Mouse (Mus musculus): ENCODE data around the gene Rbms3. TPM values are rescaled to one million over a fixed set of nuclear protein-coding genes. Genes with fewer than 3 reads are reported as not detected.

The Rbms3 gene
- polyA plus RNA-seq, 1 experiment from 2014 or later: 12.2 TPM

DNA sequence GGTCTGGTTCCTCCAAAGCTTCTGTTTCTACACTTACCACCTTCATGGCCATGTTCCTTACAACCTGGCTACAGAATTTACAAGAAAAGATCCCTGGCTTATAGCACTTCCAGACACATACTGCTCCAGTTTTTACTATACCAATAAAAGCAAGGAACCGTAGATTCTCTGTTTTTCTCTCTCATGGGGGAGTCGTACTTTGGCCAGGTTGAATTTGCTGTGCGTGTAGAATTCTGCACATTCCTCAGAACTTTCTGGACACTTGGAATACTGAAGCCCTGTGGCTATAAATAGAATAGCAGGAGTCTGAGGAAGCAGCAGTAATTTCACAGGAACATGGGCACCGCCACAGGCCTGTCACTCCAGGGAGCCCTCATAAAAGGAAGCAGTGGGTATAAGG lies 766.1 kb downstream of the Rbms3 start:
- H3K27ac ChIP-seq (ENCODE audit: low read depth, low read length): no peak overlapping the region
- H3K4me2 ChIP-seq (ENCODE audit: low read depth, low read length, severe bottlenecking): no peak overlapping the region
- H3K36me3 ChIP-seq (ENCODE audit: control insufficient read depth, insufficient read depth, low read length): no peaks in the 10 kb centered on the region
- H3K9ac ChIP-seq (ENCODE audit: low read length): no peak overlapping the region
- ATAC-seq (replicated peaks; ENCODE audit: low FRiP score) (no peak), DNase-seq (ENCODE audit: low spot score) (no peak)
- WGBS: 73% methylated on average over 4 of the region's 4 CpGs
- H3K4me1 ChIP-seq (replicated peaks; ENCODE audit: control insufficient read depth, insufficient read depth, low read length): no peaks in the 10 kb centered on the region
- H3K4me3 ChIP-seq (ENCODE audit: low read depth, low read length): no peak overlapping the region
- H3K27me3 ChIP-seq (ENCODE audit: control insufficient read depth, insufficient read depth, low read length): no peaks in the 10 kb centered on the region
- no peaks in the 10 kb centered on the region for H3K9me3 ChIP-seq (ENCODE audit: control insufficient read depth, low read length)

DNA sequence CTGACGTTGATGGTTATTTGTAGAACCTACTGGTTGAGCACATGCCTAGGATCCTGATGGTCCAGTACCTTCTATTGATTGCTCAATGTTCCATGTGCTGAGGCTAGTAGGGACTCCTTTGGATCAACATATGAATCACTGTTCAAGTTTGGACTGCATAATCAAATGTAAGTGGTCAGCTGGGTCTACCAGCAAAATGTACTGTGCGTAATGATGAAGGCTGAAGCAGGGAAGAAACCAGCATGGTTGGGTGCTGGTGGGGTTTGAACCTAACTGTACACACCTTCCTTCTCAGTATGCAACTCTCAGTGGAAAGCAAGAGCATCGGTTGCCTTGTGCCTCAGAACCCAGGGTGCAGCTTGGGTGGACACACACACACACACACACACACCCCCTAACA lies 767.4 kb downstream of the Rbms3 start:
- ATAC-seq (replicated peaks; ENCODE audit: low FRiP score) (no peak), DNase-seq (ENCODE audit: low spot score) (no peak)
- Histone ChIP-seq H3K9ac (ENCODE audit: low read length) (no peak overlapping the region), H3K4me3 (ENCODE audit: low read depth, low read length) (no peak overlapping the region), H3K4me2 (ENCODE audit: low read depth, low read length, severe bottlenecking) (no peak overlapping the region), H3K27me3 (ENCODE audit: control insufficient read depth, insufficient read depth, low read length) (no peaks in the 10 kb centered on the region), H3K4me1 (replicated peaks; ENCODE audit: control insufficient read depth, insufficient read depth, low read length) (no peaks in the 10 kb centered on the region), H3K9me3 (ENCODE audit: control insufficient read depth, low read length) (no peaks in the 10 kb centered on the region), H3K27ac (ENCODE audit: low read depth, low read length) (no peak overlapping the region), H3K36me3 (ENCODE audit: control insufficient read depth, insufficient read depth, low read length) (no peaks in the 10 kb centered on the region)
- 92% methylated on average over 3 of the region's 3 CpGs for WGBS

DNA sequence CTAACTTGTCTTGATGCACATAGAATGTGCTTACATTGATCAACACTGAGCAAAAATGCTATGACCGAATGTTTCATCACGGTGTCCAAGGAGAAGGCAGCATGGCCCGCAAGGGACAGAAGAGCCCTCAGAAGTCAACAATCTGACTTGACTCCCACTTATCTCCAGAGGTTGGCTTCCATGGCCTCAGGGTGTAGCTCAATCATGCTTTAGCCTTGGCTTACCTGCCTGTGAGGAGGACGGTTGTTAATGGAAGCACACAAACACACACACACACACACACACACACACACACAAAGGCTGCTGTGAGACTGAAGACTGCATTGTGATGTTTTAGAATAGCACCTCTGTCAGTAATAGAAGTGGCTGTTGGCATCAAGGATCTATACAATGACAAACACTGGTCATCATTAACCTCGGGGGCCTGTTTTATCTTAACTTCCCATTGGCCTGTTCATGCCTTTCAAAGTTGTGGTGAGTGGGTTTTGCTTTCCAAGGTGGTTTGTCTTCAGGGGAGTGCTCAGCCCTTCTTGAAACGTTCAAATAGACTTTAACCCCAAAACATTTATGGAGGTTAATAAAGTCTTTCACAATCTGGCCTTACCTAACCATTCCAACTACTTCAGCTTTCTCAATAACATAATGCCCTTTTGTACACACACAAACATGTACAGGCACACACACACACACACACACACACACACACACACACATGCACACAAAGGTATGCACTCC lies 771.7 kb downstream of the Rbms3 start:
- no peaks in the 10 kb centered on the region for H3K36me3 ChIP-seq (ENCODE audit: control insufficient read depth, insufficient read depth, low read length)
- H3K4me2 ChIP-seq (ENCODE audit: low read depth, low read length, severe bottlenecking): no peak overlapping the region
- no peaks in the 10 kb centered on the region for H3K4me1 ChIP-seq (replicated peaks; ENCODE audit: control insufficient read depth, insufficient read depth, low read length)
- no peak overlapping the region for H3K27ac ChIP-seq (ENCODE audit: low read depth, low read length)
- H3K9ac ChIP-seq (ENCODE audit: low read length): no peak overlapping the region
- H3K4me3 ChIP-seq (ENCODE audit: low read depth, low read length): no peak overlapping the region
- H3K27me3 ChIP-seq (ENCODE audit: control insufficient read depth, insufficient read depth, low read length): no peaks in the 10 kb centered on the region
- H3K9me3 ChIP-seq (ENCODE audit: control insufficient read depth, low read length): no peaks in the 10 kb centered on the region
- 86% methylated on average over 6 of the region's 6 CpGs for WGBS
- ATAC-seq (replicated peaks; ENCODE audit: low FRiP score) (no peak), DNase-seq (ENCODE audit: low spot score) (no peak)

DNA sequence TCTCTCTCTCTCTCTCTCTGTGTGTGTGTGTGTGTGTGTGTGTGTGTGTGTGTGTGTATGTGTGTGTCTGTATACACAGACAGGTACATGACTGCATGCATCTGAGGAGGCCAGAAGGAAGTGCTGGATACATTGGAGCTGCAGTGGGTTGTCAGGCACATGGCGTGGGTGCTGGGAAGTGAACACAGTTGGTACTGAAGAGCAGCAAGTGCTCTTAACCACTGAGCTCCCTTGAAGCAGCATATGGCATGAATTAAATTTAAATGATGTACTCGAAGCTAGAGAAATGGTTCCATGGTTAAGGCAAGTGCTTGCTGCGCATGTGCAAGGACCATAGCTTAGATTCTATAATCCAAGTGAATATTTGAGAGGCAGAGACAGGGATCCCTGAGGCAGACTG lies 772.6 kb downstream of the Rbms3 start:
- Histone ChIP-seq H3K27ac (ENCODE audit: low read depth, low read length) (no peak overlapping the region), H3K4me2 (ENCODE audit: low read depth, low read length, severe bottlenecking) (no peak overlapping the region), H3K36me3 (ENCODE audit: control insufficient read depth, insufficient read depth, low read length) (no peaks in the 10 kb centered on the region), H3K4me1 (replicated peaks; ENCODE audit: control insufficient read depth, insufficient read depth, low read length) (no peaks in the 10 kb centered on the region), H3K27me3 (ENCODE audit: control insufficient read depth, insufficient read depth, low read length) (no peaks in the 10 kb centered on the region), H3K9ac (ENCODE audit: low read length) (no peak overlapping the region), H3K4me3 (ENCODE audit: low read depth, low read length) (no peak overlapping the region), H3K9me3 (ENCODE audit: control insufficient read depth, low read length) (no peaks in the 10 kb centered on the region)
- no peak for DNase-seq (ENCODE audit: low spot score)
- no peak for ATAC-seq (replicated peaks; ENCODE audit: low FRiP score)
- WGBS: 86% methylated on average over 3 of the region's 3 CpGs

DNA sequence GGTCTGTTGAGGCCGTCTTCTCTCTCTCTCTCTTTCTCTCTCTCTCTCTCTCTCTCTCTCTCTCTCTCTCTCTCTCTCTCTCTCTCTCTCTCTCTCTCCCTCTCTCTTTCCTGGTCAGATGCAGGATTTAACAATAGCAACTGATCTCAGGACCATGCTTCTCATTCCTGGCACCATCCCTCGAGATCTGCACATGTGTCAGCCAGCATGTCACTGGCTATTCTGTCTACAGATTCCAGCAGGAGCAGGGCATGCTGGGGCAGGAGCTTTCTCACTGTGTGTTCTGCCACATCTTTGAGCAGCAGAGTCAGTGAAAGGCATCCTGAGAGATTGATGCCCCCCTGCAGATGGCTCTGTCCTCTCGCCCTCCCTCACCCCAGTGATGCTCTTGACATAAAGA lies 774.0 kb downstream of the Rbms3 start:
- no peak overlapping the region for H3K4me2 ChIP-seq (ENCODE audit: low read depth, low read length, severe bottlenecking)
- H3K27me3 ChIP-seq (ENCODE audit: control insufficient read depth, insufficient read depth, low read length): no peaks in the 10 kb centered on the region
- ATAC-seq (replicated peaks; ENCODE audit: low FRiP score): no peak
- no peak overlapping the region for H3K27ac ChIP-seq (ENCODE audit: low read depth, low read length)
- H3K9me3 ChIP-seq (ENCODE audit: control insufficient read depth, low read length): no peaks in the 10 kb centered on the region
- 66% methylated on average over 3 of the region's 3 CpGs for WGBS
- H3K4me3 ChIP-seq (ENCODE audit: low read depth, low read length): no peak overlapping the region
- H3K36me3 ChIP-seq (ENCODE audit: control insufficient read depth, insufficient read depth, low read length): no peaks in the 10 kb centered on the region
- H3K9ac ChIP-seq (ENCODE audit: low read length): no peak overlapping the region
- no peaks in the 10 kb centered on the region for H3K4me1 ChIP-seq (replicated peaks; ENCODE audit: control insufficient read depth, insufficient read depth, low read length)
- DNase-seq (ENCODE audit: low spot score): no peak

DNA sequence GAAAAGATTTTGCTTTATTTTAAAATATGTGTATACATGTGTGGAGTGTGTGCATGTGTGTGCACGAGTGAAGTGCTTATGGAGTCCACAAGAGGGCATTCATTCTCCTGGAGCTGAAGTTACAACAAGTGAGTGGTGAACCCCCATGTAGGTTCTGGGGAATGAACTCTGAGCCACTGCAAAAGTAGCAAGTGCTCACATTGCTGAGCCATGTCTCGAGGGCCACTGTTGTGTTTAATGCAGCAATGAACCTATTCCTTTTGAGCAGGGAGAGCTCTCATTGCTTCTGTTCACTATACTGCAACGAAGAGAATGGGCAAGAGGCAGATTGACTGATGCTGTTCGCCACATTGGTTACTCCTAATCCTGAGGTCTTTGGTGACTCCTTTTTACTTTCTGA lies 780.8 kb downstream of the Rbms3 start:
- ATAC-seq (replicated peaks; ENCODE audit: low FRiP score) (no peak), DNase-seq (ENCODE audit: low spot score) (no peak)
- H3K9me3 ChIP-seq (ENCODE audit: control insufficient read depth, low read length): no peaks in the 10 kb centered on the region
- H3K9ac ChIP-seq (ENCODE audit: low read length): no peak overlapping the region
- H3K4me1 ChIP-seq (replicated peaks; ENCODE audit: control insufficient read depth, insufficient read depth, low read length): no peaks in the 10 kb centered on the region
- WGBS: 92% methylated on average over 4 of the region's 4 CpGs
- no peaks in the 10 kb centered on the region for H3K36me3 ChIP-seq (ENCODE audit: control insufficient read depth, insufficient read depth, low read length)
- H3K27me3 ChIP-seq (ENCODE audit: control insufficient read depth, insufficient read depth, low read length): no peaks in the 10 kb centered on the region
- no peak overlapping the region for H3K27ac ChIP-seq (ENCODE audit: low read depth, low read length)
- no peak overlapping the region for H3K4me2 ChIP-seq (ENCODE audit: low read depth, low read length, severe bottlenecking)
- H3K4me3 ChIP-seq (ENCODE audit: low read depth, low read length): no peak overlapping the region

DNA sequence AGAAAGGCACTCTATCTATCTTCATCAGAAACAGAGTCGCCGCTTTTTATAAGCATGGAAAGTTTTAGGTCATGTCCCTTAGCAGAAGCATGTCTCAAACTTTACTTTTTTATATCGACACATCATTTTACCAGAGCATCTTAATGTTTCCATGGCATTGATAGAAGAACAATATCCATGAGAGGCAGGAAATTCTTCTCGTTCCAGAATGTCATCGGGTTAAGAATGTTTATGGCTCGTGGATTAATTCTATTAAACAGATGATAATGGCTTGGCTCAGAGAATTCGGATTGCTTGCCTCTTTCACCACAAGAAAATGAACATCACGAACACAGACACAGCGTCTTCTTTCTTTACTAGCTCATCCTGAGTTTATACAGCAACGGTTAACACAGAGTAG lies 781.5 kb downstream of the Rbms3 start:
- Histone ChIP-seq H3K36me3 (ENCODE audit: control insufficient read depth, insufficient read depth, low read length) (no peaks in the 10 kb centered on the region), H3K9me3 (ENCODE audit: control insufficient read depth, low read length) (no peaks in the 10 kb centered on the region), H3K9ac (ENCODE audit: low read length) (no peak overlapping the region), H3K4me3 (ENCODE audit: low read depth, low read length) (no peak overlapping the region), H3K4me1 (replicated peaks; ENCODE audit: control insufficient read depth, insufficient read depth, low read length) (no peaks in the 10 kb centered on the region), H3K27ac (ENCODE audit: low read depth, low read length) (no peak overlapping the region), H3K4me2 (ENCODE audit: low read depth, low read length, severe bottlenecking) (no peak overlapping the region), H3K27me3 (ENCODE audit: control insufficient read depth, insufficient read depth, low read length) (no peaks in the 10 kb centered on the region)
- no peak for ATAC-seq (replicated peaks; ENCODE audit: low FRiP score)
- DNase-seq (ENCODE audit: low spot score): no peak
- WGBS: 93% methylated on average over 10 of the region's 10 CpGs

DNA sequence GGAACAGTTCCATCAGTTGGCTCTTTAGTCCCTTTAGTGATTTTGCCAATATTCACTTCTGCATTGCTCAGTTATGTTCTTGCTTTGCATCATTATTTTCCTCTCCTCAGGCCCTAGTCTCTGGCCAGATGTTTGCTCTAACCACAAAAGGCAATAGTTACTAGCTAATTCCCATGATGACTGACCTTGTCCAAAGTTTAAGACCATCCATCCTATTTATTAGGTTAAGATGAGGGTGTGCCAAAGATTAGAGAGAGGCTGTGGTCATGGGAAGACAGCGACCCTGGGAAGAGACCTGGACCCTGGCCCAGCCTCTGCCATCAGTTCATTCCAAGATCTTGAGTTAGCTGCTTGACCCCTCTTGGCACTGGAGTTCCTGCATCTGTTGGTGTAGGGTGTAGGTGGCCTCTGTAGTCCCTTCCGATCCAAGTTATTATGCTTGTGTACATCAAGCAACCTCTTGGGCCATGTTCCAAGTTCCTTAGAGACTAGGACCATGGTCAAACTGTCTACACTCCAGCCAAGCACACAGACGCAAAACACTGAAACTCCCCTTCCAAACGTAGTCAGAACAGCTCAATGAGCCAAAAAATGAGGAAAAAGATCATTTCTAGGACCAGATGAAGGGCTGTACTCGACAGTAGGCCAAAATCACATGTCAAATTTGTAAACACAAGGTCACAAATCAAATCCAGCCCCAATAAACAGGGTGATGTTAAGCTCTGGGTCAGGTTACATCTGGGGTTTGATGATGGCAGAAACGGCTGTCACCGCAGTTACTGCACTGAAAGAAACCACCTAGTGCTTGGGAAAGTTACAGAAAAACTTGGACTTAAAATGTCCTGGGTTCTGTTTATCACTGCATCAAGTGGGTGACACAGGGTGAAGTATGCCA lies 782.2 kb downstream of the Rbms3 start:
- H3K9ac ChIP-seq (ENCODE audit: low read length): no peak overlapping the region
- no peak overlapping the region for H3K4me3 ChIP-seq (ENCODE audit: low read depth, low read length)
- H3K36me3 ChIP-seq (ENCODE audit: control insufficient read depth, insufficient read depth, low read length): no peaks in the 10 kb centered on the region
- DNase-seq (ENCODE audit: low spot score) (no peak), ATAC-seq (replicated peaks; ENCODE audit: low FRiP score) (no peak)
- no peaks in the 10 kb centered on the region for H3K4me1 ChIP-seq (replicated peaks; ENCODE audit: control insufficient read depth, insufficient read depth, low read length)
- no peaks in the 10 kb centered on the region for H3K9me3 ChIP-seq (ENCODE audit: control insufficient read depth, low read length)
- WGBS: 82% methylated on average over 7 of the region's 7 CpGs
- no peaks in the 10 kb centered on the region for H3K27me3 ChIP-seq (ENCODE audit: control insufficient read depth, insufficient read depth, low read length)
- no peak overlapping the region for H3K27ac ChIP-seq (ENCODE audit: low read depth, low read length)
- no peak overlapping the region for H3K4me2 ChIP-seq (ENCODE audit: low read depth, low read length, severe bottlenecking)
